Comparison of ENCODE assay signal across 21 mouse cellular contexts in the genomic region with DNA sequence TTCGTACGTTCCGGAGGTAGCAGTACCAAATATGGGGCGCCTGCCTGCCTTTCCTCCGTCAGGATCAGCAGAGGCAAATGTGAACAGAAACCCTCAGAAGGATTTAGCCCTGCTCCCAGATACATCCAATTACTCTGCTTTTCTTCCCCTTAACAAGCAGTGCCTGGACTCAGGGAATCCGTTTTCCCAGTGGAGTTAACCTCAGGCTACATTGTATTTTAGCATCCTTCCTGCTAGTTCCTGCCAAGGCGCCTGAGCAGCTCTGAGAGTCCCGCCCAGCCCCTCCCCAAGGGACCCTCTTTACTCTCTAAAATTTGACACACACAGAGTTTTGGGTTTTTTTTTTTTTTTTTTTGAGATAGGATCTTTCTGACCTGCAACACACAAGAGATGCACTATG. TPM values are rescaled to one million over a fixed set of nuclear protein-coding genes. Genes with fewer than 3 reads are reported as not detected.
A peak's percentile ranks its signal among the peaks of the same experiment; 100 is the strongest.
DNase-seq lines count a peak whose midpoint lies in the region; ATAC-seq and TF ChIP-seq lines count a peak whose summit lies in the region.
"Had no signal": no experiment of that assay in that cellular context is flagged by ENCODE, and none has a peak within 500 bp of the region (broad histone marks: within the 10 kb centered on the region; RNA-seq: fewer than 3 reads in every experiment).

No protein-coding gene starts in this region.

- no peak for ATAC-seq in forebrain, embryonic 15.5 days (replicated peaks)
- ATAC-seq in stomach, embryonic 14.5 days (ENCODE audit: insufficient number of reproducible peaks, insufficient read depth, low FRiP score, low read depth), result no peak
- no peak for ATAC-seq in stomach, postnatal 0 days (ENCODE audit: low FRiP score, low TSS enrichment)
- ATAC-seq: activated CD4-positive, CD25-positive, alpha-beta regulatory T cell, adult 4 months; CD4-positive, CD25-positive, alpha-beta regulatory T cell, adult 4 months; forebrain, embryonic 13.5 days had no signal

- no peak overlapping the region for H3K4me2 ChIP-seq in forebrain, embryonic 15.5 days (replicated peaks)
- H3K4me2 ChIP-seq in stomach, embryonic 14.5 days (replicated peaks; ENCODE audit: low read depth, low read length), result no peak overlapping the region
- no peak overlapping the region for H3K4me2 ChIP-seq in stomach, postnatal 0 days (replicated peaks; ENCODE audit: low read depth)
- H3K4me2 ChIP-seq: forebrain, embryonic 13.5 days; hindbrain, embryonic 14.5 days; limb, embryonic 15.5 days had no signal

- no peaks in the 10 kb centered on the region for H3K36me3 ChIP-seq in forebrain, embryonic 10.5 days (replicated peaks)
- H3K36me3 ChIP-seq in forebrain, embryonic 15.5 days, result no peaks in the 10 kb centered on the region
- no peaks in the 10 kb centered on the region for H3K36me3 ChIP-seq in kidney, adult 2 months (ENCODE audit: control insufficient read depth, insufficient read depth, low read length)
- H3K36me3 ChIP-seq in stomach, embryonic 14.5 days (ENCODE audit: control insufficient read depth, insufficient read depth, low read length), result no peaks in the 10 kb centered on the region
- H3K36me3 ChIP-seq in stomach, postnatal 0 days (ENCODE audit: control insufficient read depth, insufficient read depth, low read length), result no peaks in the 10 kb centered on the region
- H3K36me3 ChIP-seq: limb, embryonic 15.5 days had no signal

- no peaks in the 10 kb centered on the region for H3K9me3 ChIP-seq in forebrain, embryonic 10.5 days
- no peaks in the 10 kb centered on the region for H3K9me3 ChIP-seq in forebrain, embryonic 15.5 days
- H3K9me3 ChIP-seq in stomach, embryonic 14.5 days (ENCODE audit: control insufficient read depth, low read depth, low read length), result no peaks in the 10 kb centered on the region
- H3K9me3 ChIP-seq in stomach, postnatal 0 days (ENCODE audit: control insufficient read depth, low read length), result no peaks in the 10 kb centered on the region
- H3K9me3 ChIP-seq: forebrain, embryonic 13.5 days; limb, embryonic 15.5 days had no signal

- H3K4me3 ChIP-seq in forebrain, embryonic 10.5 days, result no peak overlapping the region
- H3K4me3 ChIP-seq in forebrain, embryonic 15.5 days, result no peak overlapping the region
- 0 out of 2 replicates have a peak overlapping the region, but pooled peaks have one; percentile 4 for H3K4me3 ChIP-seq in kidney, adult 2 months (ENCODE audit: insufficient read depth, low read depth, low read length)
- H3K4me3 ChIP-seq in stomach, embryonic 14.5 days (ENCODE audit: low read depth, low read length), result no peak overlapping the region
- H3K4me3 ChIP-seq in stomach, postnatal 0 days (ENCODE audit: low read depth, low read length), result no peak overlapping the region
- H3K4me3 ChIP-seq: forebrain, embryonic 13.5 days; limb, embryonic 15.5 days had no signal

- 72% methylated on average over 8 of the region's 8 CpGs for WGBS in forebrain, embryonic 10.5 days
- WGBS in forebrain, embryonic 15.5 days, result 62% methylated on average over 8 of the region's 8 CpGs
- WGBS in kidney, adult 2 months, result 77% methylated on average over 8 of the region's 8 CpGs
- WGBS in stomach, embryonic 14.5 days, result 73% methylated on average over 8 of the region's 8 CpGs
- WGBS in stomach, postnatal 0 days, result 71% methylated on average over 8 of the region's 8 CpGs

- H3K9ac ChIP-seq in forebrain, embryonic 15.5 days (replicated peaks), result no peak overlapping the region
- no peak overlapping the region for H3K9ac ChIP-seq in stomach, embryonic 14.5 days (replicated peaks; ENCODE audit: low read depth, low read length)
- no peak overlapping the region for H3K9ac ChIP-seq in stomach, postnatal 0 days (ENCODE audit: low read length)
- H3K9ac ChIP-seq: forebrain, embryonic 13.5 days; hindbrain, embryonic 14.5 days; limb, embryonic 15.5 days had no signal

- peaks cover 22% of the 10 kb centered on the region for H3K4me1 ChIP-seq in forebrain, embryonic 10.5 days
- H3K4me1 ChIP-seq in forebrain, embryonic 15.5 days, result no peaks in the 10 kb centered on the region
- no peaks in the 10 kb centered on the region for H3K4me1 ChIP-seq in kidney, adult 2 months (ENCODE audit: control insufficient read depth, insufficient read depth, low read length)
- no peaks in the 10 kb centered on the region for H3K4me1 ChIP-seq in stomach, embryonic 14.5 days (ENCODE audit: control insufficient read depth, insufficient read depth, low read length)
- no peaks in the 10 kb centered on the region for H3K4me1 ChIP-seq in stomach, postnatal 0 days (replicated peaks; ENCODE audit: control insufficient read depth, insufficient read depth)
- H3K4me1 ChIP-seq: forebrain, embryonic 13.5 days; limb, embryonic 15.5 days had no signal

- H3K27ac ChIP-seq in forebrain, embryonic 10.5 days, result 0 out of 2 replicates have a peak overlapping the region, but pooled peaks have one; percentile 21
- no peak overlapping the region for H3K27ac ChIP-seq in forebrain, embryonic 15.5 days (replicated peaks)
- H3K27ac ChIP-seq in kidney, adult 2 months (ENCODE audit: insufficient read depth, low read depth, low read length), result no peak overlapping the region
- peak overlapping the region; percentile 52; the same call in 1 of the 2 replicates for H3K27ac ChIP-seq in stomach, embryonic 14.5 days (ENCODE audit: low read length)
- no peak overlapping the region for H3K27ac ChIP-seq in stomach, postnatal 0 days (replicated peaks)
- H3K27ac ChIP-seq: forebrain, embryonic 13.5 days; hindbrain, embryonic 14.5 days; kidney, postnatal 0 days; limb, embryonic 15.5 days had no signal

- no peak for DNase-seq in forebrain, embryonic 10.5 days (ENCODE audit: extremely low spot score, low spot score)
- DNase-seq in kidney, adult 2 months, result no peak
- DNase-seq in kidney, postnatal 36 days, result no peak
- DNase-seq in stomach, postnatal 0 days (ENCODE audit: low spot score), result no peak
- DNase-seq in embryo, embryonic 9.5 days (ENCODE audit: extremely low spot score), result no peak
- no peak for DNase-seq in cerebellum, postnatal 14 days
- DNase-seq: adrenal gland, postnatal 14 days; cerebellum, adult 18-20 months; cerebellum, postnatal 36 days; gastrocnemius, postnatal 25 days; kidney, adult 11 months; layer of hippocampus, postnatal 36 days; retina, postnatal 1 day had no signal

- H3K27me3 ChIP-seq in forebrain, embryonic 10.5 days (ENCODE audit: poor library complexity, severe bottlenecking), result peaks cover 7% of the 10 kb centered on the region; the same call in 1 of the 2 replicates
- H3K27me3 ChIP-seq in forebrain, embryonic 15.5 days, result no peaks in the 10 kb centered on the region
- no peaks in the 10 kb centered on the region for H3K27me3 ChIP-seq in kidney, adult 2 months (replicated peaks; ENCODE audit: control insufficient read depth, insufficient read depth, low read length)
- no peaks in the 10 kb centered on the region for H3K27me3 ChIP-seq in stomach, embryonic 14.5 days (ENCODE audit: control insufficient read depth, insufficient read depth, low read length)
- no peaks in the 10 kb centered on the region for H3K27me3 ChIP-seq in stomach, postnatal 0 days (ENCODE audit: control insufficient read depth, insufficient read depth, low read length)
- H3K27me3 ChIP-seq: forebrain, embryonic 13.5 days; limb, embryonic 15.5 days had no signal

- TF ChIP-seq CTCF in kidney, adult 2 months (conservative IDR thresholded peaks at IDR 0.05; ENCODE audit: insufficient read depth, insufficient read length, low read depth, low read length), result no peak
- TF ChIP-seq CTCF in stomach, postnatal 0 days (IDR thresholded peaks at IDR 0.05; ENCODE audit: low read depth), result no peak

- TF ChIP-seq POLR2A in kidney, adult 2 months (IDR thresholded peaks at IDR 0.05; ENCODE audit: low read depth, low read length), result no peak

- no peak for TF ChIP-seq EP300 in stomach, postnatal 0 days (optimal IDR thresholded peaks at IDR 0.05)

RNA-seq across cellular contexts. Expression of a gene that starts 11.1 kb away (rescaled TPM):
- polyA plus RNA-seq in forebrain, embryonic 10.5 days (2016; fragmentation: Nextera tagmentation; extraction: Ambion mirVana), result 1.5 and 2.0 TPM in 2 replicates
- polyA plus RNA-seq in forebrain, embryonic 15.5 days (2015; fragmentation: Nextera tagmentation; extraction: Ambion mirVana), result 2.2 and 2.7 TPM in 2 replicates
- 7.6 and 9.6 TPM in 2 replicates for polyA plus RNA-seq in kidney, adult 2 months (2012; rRNA removed)
- polyA plus RNA-seq in stomach, embryonic 14.5 days (2014; fragmentation: Nextera tagmentation; extraction: Ambion mirVana), result 7.3 and 7.8 TPM in 2 replicates
- polyA plus RNA-seq in stomach, postnatal 0 days (2015; fragmentation: Nextera tagmentation; extraction: Ambion mirVana), result 6.1 and 6.4 TPM in 2 replicates
- polyA plus RNA-seq: CD4-positive, CD25-positive, alpha-beta regulatory T cell, adult 4 months had no signal

RNA-seq across cellular contexts. Expression of a gene that starts 31.5 kb away (rescaled TPM):
- polyA plus RNA-seq in forebrain, embryonic 10.5 days (2016; fragmentation: Nextera tagmentation; extraction: Ambion mirVana), result 6.5 TPM in 2 replicates
- 7.3 and 7.6 TPM in 2 replicates for polyA plus RNA-seq in forebrain, embryonic 15.5 days (2015; fragmentation: Nextera tagmentation; extraction: Ambion mirVana)
- 25.4 and 29.3 TPM in 2 replicates for polyA plus RNA-seq in kidney, adult 2 months (2012; rRNA removed)
- polyA plus RNA-seq in stomach, embryonic 14.5 days (2014; fragmentation: Nextera tagmentation; extraction: Ambion mirVana), result 13.7 and 14.1 TPM in 2 replicates
- 2.2 and 2.7 TPM in 2 replicates for polyA plus RNA-seq in stomach, postnatal 0 days (2015; fragmentation: Nextera tagmentation; extraction: Ambion mirVana)
- polyA plus RNA-seq: CD4-positive, CD25-positive, alpha-beta regulatory T cell, adult 4 months had no signal

RNA-seq across cellular contexts. Expression of a gene that starts 49.3 kb away (rescaled TPM):
- polyA plus RNA-seq in forebrain, embryonic 10.5 days (2016; fragmentation: Nextera tagmentation; extraction: Ambion mirVana), result 0.27 and 0.36 TPM in 2 replicates
- polyA plus RNA-seq in forebrain, embryonic 15.5 days (2015; fragmentation: Nextera tagmentation; extraction: Ambion mirVana), result 0.11 TPM in 1 of 2 replicates, not detected in the other
- 15.0 and 16.9 TPM in 2 replicates for polyA plus RNA-seq in kidney, adult 2 months (2012; rRNA removed)
- 1.7 and 2.0 TPM in 2 replicates for polyA plus RNA-seq in stomach, embryonic 14.5 days (2014; fragmentation: Nextera tagmentation; extraction: Ambion mirVana)
- polyA plus RNA-seq in stomach, postnatal 0 days (2015; fragmentation: Nextera tagmentation; extraction: Ambion mirVana), result 5.7 and 5.8 TPM in 2 replicates
- polyA plus RNA-seq: CD4-positive, CD25-positive, alpha-beta regulatory T cell, adult 4 months; forebrain, embryonic 13.5 days had no signal

Comparison
In these comparisons a context has a peak if more than half of its experiments do, and no peak if none do; other contexts are left out.
1. H3K27ac ChIP-seq: peak in forebrain, embryonic 10.5 days (single experiment) and stomach, embryonic 14.5 days (single experiment); none in forebrain, embryonic 15.5 days (single experiment), kidney, adult 2 months (single experiment) and stomach, postnatal 0 days (single experiment).